Mouse (Mus musculus) Muller cell, postnatal 12 days (primary cell): ENCODE results near the gene Sh2b3.

Experiments used
- DNase-seq: peaks from one replicate; pipeline ENCODE4 v3.0.0-alpha.2; 2015; ENCODE audit errors: inconsistent ontology term

Sh2b3 gene

DNA sequence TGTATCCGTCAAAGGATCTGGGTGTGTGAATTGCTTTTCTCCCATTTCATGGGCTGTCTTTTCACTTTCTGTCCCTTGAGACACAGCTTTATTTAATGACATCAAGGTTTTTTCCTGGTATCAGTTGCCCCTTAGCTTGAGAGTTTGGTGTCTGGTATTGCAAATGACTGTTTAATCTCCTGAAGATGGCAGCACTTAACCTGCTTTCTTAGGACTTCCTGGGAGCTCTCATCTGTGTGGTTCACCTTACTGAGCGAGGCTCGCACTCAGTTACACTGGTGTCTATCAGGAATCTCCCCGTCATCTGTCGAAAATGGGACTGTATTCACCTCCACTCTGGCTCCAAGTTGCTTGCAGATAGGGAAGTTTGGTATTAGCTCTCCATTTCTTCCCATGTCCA is 46.4 kb downstream of the Sh2b3 start:
- DNase-seq = no peak

DNA sequence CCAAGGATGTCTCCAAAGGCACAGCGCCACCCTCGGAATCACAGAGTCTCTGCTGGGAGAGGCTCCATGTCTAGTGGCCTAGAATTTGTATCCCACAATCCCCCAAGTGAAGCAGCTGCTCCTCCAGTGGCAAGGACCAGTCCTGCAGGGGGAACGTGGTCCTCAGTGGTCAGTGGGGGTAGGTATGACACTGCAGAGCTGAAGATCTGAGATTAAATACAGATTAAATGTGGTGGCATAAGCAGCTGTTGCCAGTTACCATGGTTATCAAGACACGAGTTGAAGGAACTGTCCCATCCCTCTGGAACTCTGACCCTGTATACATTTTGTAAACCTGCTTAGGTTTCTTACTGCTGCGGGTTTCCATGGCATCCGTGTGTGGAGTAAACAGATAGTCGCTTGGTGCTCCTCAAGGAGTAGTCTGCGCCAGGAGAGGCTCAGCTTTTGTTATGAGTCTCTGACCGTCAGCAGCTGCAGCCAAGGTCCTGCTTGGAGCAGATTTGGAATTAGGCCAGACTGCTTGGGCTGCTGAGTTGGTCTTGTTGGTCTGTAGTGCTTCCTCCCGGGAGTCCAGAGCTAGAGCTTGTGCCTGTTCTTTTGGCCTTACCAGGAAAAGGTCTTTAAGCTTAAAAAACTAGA is 53.5 kb downstream of the Sh2b3 start:
- peak; percentile 37 for DNase-seq

DNA sequence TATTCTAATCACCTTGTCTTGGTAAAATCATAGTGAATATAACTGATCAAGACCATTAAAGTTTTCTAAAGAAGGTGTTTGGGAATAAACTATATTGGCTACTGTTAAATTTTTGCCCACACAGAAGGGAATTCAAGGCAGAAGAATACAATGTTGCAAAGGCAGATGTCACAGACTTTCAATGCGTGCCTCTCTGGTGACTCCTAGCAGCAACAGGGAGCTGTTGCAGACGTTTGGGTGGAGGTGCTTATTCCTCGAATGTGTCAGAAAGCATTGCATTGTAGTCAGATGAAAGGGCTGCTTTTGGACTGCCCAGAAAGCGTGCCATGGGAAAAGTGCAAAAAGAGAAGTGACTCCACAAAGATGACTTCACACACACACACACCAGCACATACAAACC is 55.0 kb downstream of the Sh2b3 start:
- DNase-seq = peak; percentile 27

- DNase-seq = no peak
These were observed 57.3 kb downstream of the Sh2b3 start for GRCm38 (mm10) chr5:121780180-121780579.

GRCm38 (mm10) chr5:121778485-121779119 is 58.8 kb downstream of the Sh2b3 start:
- DNase-seq = peak; percentile 40

GRCm38 (mm10) chr5:121771611-121772010 is 65.8 kb downstream of the Sh2b3 start:
- no peak for DNase-seq

GRCm38 (mm10) chr5:121769827-121770226 is 67.6 kb downstream of the Sh2b3 start:
- peak; percentile 46 for DNase-seq

DNA sequence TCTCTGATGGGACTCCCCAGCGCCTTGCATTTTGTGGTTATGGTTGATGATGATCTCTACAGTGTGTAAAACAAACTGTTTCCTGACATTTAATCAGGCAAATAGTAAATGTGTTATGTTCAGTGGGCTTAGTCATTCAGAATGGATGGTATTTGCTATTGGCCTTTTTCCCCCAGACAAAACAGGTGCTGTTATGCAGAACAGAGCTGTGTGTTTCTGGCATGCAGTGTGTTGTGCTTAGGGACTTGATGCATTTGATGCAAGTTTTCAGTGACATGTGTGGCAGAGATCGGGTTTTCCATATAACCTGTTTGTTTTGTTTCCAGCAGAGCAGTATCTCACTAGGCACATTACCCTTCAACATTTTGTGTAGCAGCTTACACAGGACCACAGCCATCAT is 69.9 kb downstream of the Sh2b3 start:
- DNase-seq = no peak

DNA sequence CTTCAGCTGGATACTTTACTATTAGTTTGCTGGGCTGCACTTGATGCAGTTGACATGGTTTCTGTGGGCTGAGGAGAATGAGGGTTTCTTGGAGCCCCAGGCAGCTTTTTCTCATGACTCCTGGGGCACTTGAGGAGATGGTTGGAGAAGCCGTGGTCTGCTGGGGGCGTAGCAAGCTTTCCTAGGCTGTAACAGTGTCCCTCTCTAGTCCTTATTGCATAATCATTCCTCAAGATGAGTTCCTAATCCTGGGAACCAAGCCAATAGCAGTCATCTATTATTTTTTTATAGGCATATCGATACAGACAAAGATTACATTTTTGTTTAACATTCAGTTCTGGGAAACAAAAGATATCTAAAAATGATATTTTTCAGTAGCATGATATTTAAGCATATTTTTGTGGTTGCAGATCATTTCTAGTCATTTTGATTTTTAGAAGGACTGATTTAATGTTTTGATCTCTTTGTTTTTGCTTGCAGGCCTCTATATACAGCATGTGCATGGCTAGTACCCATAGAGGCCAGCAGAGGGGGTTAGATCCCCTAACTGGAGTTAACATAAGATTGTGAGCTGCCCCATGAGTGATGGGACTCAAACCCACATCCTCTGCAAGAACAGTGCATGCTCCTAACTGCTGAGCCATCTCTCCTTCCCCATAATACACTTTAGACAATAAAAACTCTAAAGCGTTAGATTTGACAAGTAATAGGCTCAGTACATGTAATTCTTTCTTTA is 71.2 kb downstream of the Sh2b3 start:
- DNase-seq = no peak
